Mouse (Mus musculus): ENCODE measurements at regions not wholly inside any gene's neighbourhood (a gene's known extent, or its start where the extent isn't known, plus 50 kb on each side); places are given as distances from the start of the nearest gene placed in this dataset.

- WGBS (ENCODE audit: insufficient replicate concordance): 58% methylated on average over 2 of the region's 2 CpGs
These were observed 92.5 kb upstream of the Galnt5 start for GRCm38 (mm10) chr2:57905184-57905583.

DNA sequence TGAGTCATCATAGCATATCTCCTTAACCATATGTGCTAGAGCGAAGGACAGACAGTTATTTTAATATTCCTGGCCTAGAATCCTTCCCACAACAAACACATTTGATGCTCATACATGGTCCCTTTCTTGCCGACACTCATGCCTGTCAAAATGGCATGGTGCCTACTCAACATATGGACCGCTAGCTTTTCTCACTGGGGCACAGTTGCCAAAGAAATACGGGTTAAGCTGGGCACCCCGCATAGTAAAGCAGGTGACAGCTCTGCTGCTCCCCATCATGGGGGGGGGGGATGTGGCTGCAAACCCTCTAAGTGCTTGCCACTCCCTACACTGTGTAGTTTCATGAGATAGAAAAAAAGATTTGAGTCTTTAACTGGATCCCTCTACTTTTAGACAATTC is 90.7 kb upstream of the Galnt5 start:
- ATAC-seq (ENCODE audit: insufficient read depth) (no peak), DNase-seq (ENCODE audit: low read depth in 3 of 3, low spot score in 3 of 3) (no peak)
- no peak for TF ChIP-seq EP300 (IDR thresholded peaks at IDR 0.05; ENCODE audit: low read depth)
- no peak for TF ChIP-seq CTCF (IDR thresholded peaks at IDR 0.05; ENCODE audit: low read depth)
- H3K4me1 ChIP-seq (replicated peaks; ENCODE audit: control insufficient read depth in 2 of 2, insufficient read depth in 2 of 2, low read length in 1 of 2): no peaks in the 10 kb centered on the region
- H3K4me2 ChIP-seq (ENCODE audit: low read depth): no peak overlapping the region
- no peaks in the 10 kb centered on the region for H3K27me3 ChIP-seq (ENCODE audit: control insufficient read depth, insufficient read depth, low read length)
- no peak overlapping the region for H3K9ac ChIP-seq (replicated peaks)
- no peak overlapping the region for H3K4me3 ChIP-seq (ENCODE audit: insufficient read depth in 1 of 2, low read depth in 2 of 2, low read length in 2 of 2)
- WGBS (ENCODE audit: insufficient replicate concordance): 66% methylated on average over 5 of the region's 5 CpGs
- no peaks in the 10 kb centered on the region for H3K9me3 ChIP-seq (ENCODE audit: control insufficient read depth, low read length)
- no peak overlapping the region for H3K27ac ChIP-seq
- no peaks in the 10 kb centered on the region for H3K36me3 ChIP-seq (replicated peaks; ENCODE audit: control insufficient read depth, insufficient read depth, low read depth)

More at GRCm38 (mm10) chr2:57905184-57905583, 92.5 kb upstream of the Galnt5 start:
- TF ChIP-seq CTCF (IDR thresholded peaks at IDR 0.05; ENCODE audit: low read depth) (no peak), EP300 (IDR thresholded peaks at IDR 0.05; ENCODE audit: low read depth) (no peak)
- ATAC-seq (ENCODE audit: insufficient read depth): no peak
- DNase-seq (ENCODE audit: low read depth in 3 of 3, low spot score in 3 of 3): no peak
- H3K27ac ChIP-seq: no peak overlapping the region
- H3K4me2 ChIP-seq (ENCODE audit: low read depth): no peak overlapping the region
- no peaks in the 10 kb centered on the region for H3K9me3 ChIP-seq (ENCODE audit: control insufficient read depth, low read length)
- H3K4me1 ChIP-seq (replicated peaks; ENCODE audit: control insufficient read depth in 2 of 2, insufficient read depth in 2 of 2, low read length in 1 of 2): no peaks in the 10 kb centered on the region
- H3K9ac ChIP-seq (replicated peaks): no peak overlapping the region
- H3K36me3 ChIP-seq (replicated peaks; ENCODE audit: control insufficient read depth, insufficient read depth, low read depth): no peaks in the 10 kb centered on the region
- H3K4me3 ChIP-seq (ENCODE audit: insufficient read depth in 1 of 2, low read depth in 2 of 2, low read length in 2 of 2): no peak overlapping the region
- no peaks in the 10 kb centered on the region for H3K27me3 ChIP-seq (ENCODE audit: control insufficient read depth, insufficient read depth, low read length)

- H3K27me3 ChIP-seq (ENCODE audit: control insufficient read depth, insufficient read depth, low read length): no peaks in the 10 kb centered on the region
- H3K4me1 ChIP-seq (replicated peaks; ENCODE audit: control insufficient read depth in 2 of 2, insufficient read depth in 2 of 2, low read length in 1 of 2): no peaks in the 10 kb centered on the region
- ATAC-seq (ENCODE audit: insufficient read depth) (no peak), DNase-seq (ENCODE audit: low read depth in 3 of 3, low spot score in 3 of 3) (no peak)
- 57% methylated on average over 4 of the region's 4 CpGs for WGBS (ENCODE audit: insufficient replicate concordance)
- H3K27ac ChIP-seq: no peak overlapping the region
- no peaks in the 10 kb centered on the region for H3K9me3 ChIP-seq (ENCODE audit: control insufficient read depth, low read length)
- H3K4me2 ChIP-seq (ENCODE audit: low read depth): no peak overlapping the region
- TF ChIP-seq CTCF (IDR thresholded peaks at IDR 0.05; ENCODE audit: low read depth) (no peak), EP300 (IDR thresholded peaks at IDR 0.05; ENCODE audit: low read depth) (no peak)
- no peaks in the 10 kb centered on the region for H3K36me3 ChIP-seq (replicated peaks; ENCODE audit: control insufficient read depth, insufficient read depth, low read depth)
- H3K4me3 ChIP-seq (ENCODE audit: insufficient read depth in 1 of 2, low read depth in 2 of 2, low read length in 2 of 2): no peak overlapping the region
- H3K9ac ChIP-seq (replicated peaks): no peak overlapping the region
These were observed 88.0 kb upstream of the Galnt5 start for GRCm38 (mm10) chr2:57909706-57910105.

GRCm38 (mm10) chr2:57916375-57917023 is 81.2 kb upstream of the Galnt5 start:
- Histone ChIP-seq H3K4me2 (ENCODE audit: low read depth) (no peak overlapping the region), H3K9ac (replicated peaks) (no peak overlapping the region), H3K4me3 (ENCODE audit: insufficient read depth in 1 of 2, low read depth in 2 of 2, low read length in 2 of 2) (no peak overlapping the region), H3K36me3 (replicated peaks; ENCODE audit: control insufficient read depth, insufficient read depth, low read depth) (no peaks in the 10 kb centered on the region), H3K9me3 (ENCODE audit: control insufficient read depth, low read length) (no peaks in the 10 kb centered on the region), H3K27me3 (ENCODE audit: control insufficient read depth, insufficient read depth, low read length) (no peaks in the 10 kb centered on the region), H3K4me1 (replicated peaks; ENCODE audit: control insufficient read depth in 2 of 2, insufficient read depth in 2 of 2, low read length in 1 of 2) (no peaks in the 10 kb centered on the region), H3K27ac (no peak overlapping the region)
- no peak for TF ChIP-seq CTCF (IDR thresholded peaks at IDR 0.05; ENCODE audit: low read depth)
- no peak for TF ChIP-seq EP300 (IDR thresholded peaks at IDR 0.05; ENCODE audit: low read depth)
- DNase-seq (ENCODE audit: low read depth in 3 of 3, low spot score in 3 of 3) (no peak), ATAC-seq (ENCODE audit: insufficient read depth) (no peak)
- 66% methylated on average over 15 of the region's 15 CpGs for WGBS (ENCODE audit: insufficient replicate concordance)

DNA sequence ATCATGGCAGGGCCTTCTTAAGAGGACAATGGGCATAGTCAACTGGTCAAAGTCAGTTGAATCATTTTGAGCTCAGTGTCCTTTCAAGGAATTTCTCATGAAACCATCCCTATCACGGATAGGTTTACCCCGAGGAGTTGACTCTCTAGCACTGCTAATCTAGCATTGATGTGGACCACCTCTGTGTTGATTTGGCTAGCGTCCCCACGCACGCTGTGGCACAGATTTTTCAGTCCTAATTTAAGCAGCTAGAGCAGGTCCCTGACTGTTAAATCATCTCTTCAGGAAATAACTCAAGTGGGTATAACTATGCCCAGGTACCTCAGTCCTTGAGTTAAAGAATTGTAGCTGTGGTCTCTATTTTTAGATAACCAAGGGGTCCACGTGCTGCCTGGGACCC is 80.0 kb upstream of the Galnt5 start:
- H3K4me3 ChIP-seq (ENCODE audit: insufficient read depth in 1 of 2, low read depth in 2 of 2, low read length in 2 of 2): no peak overlapping the region
- H3K4me2 ChIP-seq (ENCODE audit: low read depth): no peak overlapping the region
- WGBS (ENCODE audit: insufficient replicate concordance): 61% methylated on average over 6 of the region's 6 CpGs
- TF ChIP-seq EP300 (IDR thresholded peaks at IDR 0.05; ENCODE audit: low read depth) (no peak), CTCF (IDR thresholded peaks at IDR 0.05; ENCODE audit: low read depth) (no peak)
- ATAC-seq (ENCODE audit: insufficient read depth): no peak
- no peak overlapping the region for H3K27ac ChIP-seq
- no peak for DNase-seq (ENCODE audit: low read depth in 3 of 3, low spot score in 3 of 3)
- H3K27me3 ChIP-seq (ENCODE audit: control insufficient read depth, insufficient read depth, low read length): no peaks in the 10 kb centered on the region
- H3K4me1 ChIP-seq (replicated peaks; ENCODE audit: control insufficient read depth in 2 of 2, insufficient read depth in 2 of 2, low read length in 1 of 2): no peaks in the 10 kb centered on the region
- no peak overlapping the region for H3K9ac ChIP-seq (replicated peaks)
- H3K9me3 ChIP-seq (ENCODE audit: control insufficient read depth, low read length): no peaks in the 10 kb centered on the region
- no peaks in the 10 kb centered on the region for H3K36me3 ChIP-seq (replicated peaks; ENCODE audit: control insufficient read depth, insufficient read depth, low read depth)
